Mouse (Mus musculus) kidney, adult 2 months (tissue): Measurements from ENCODE around the gene Pmm1. TPM values are rescaled to one million over a fixed set of nuclear protein-coding genes. Genes with fewer than 3 reads are reported as not detected.

Experiments
- DNase-seq: peaks from one replicate; pipeline ENCODE4 v3.0.0; 2021
- H3K27ac ChIP-seq: fragments of 200-500 bp; 2 replicates; pipeline ENCODE4 v1.5.1; 2012; ENCODE audit warnings: low read depth, low read length, control low read depth, inconsistent platforms; ENCODE audit not compliant: insufficient read depth
- H3K27me3 ChIP-seq: fragments of 200-500 bp; replicated peaks from 2 replicates; pipeline ENCODE4 v1.6.1; 2012; ENCODE audit warnings: mild to moderate bottlenecking, moderate library complexity, low read length, inconsistent platforms; ENCODE audit not compliant: control insufficient read depth, insufficient read depth
- H3K36me3 ChIP-seq: fragments of 200-500 bp; 2 replicates; pipeline ENCODE4 v1.6.1; 2012; ENCODE audit warnings: mild to moderate bottlenecking, moderate library complexity, low read length, inconsistent platforms; ENCODE audit not compliant: control insufficient read depth, insufficient read depth
- H3K4me1 ChIP-seq: fragments of 200-500 bp; 2 replicates; pipeline ENCODE4 v1.6.1; 2011; ENCODE audit warnings: low read length; ENCODE audit not compliant: control insufficient read depth, insufficient read depth
- H3K4me3 ChIP-seq: fragments of 200-500 bp; 2 replicates; pipeline ENCODE4 v1.5.1; 2011; ENCODE audit warnings: mild to moderate bottlenecking, low read depth, low read length, control low read depth; ENCODE audit not compliant: insufficient read depth
- CTCF ChIP-seq: fragments of 200-500 bp; conservative IDR thresholded peaks from 2 replicates; pipeline ENCODE4 v1.5.1; 2011; ENCODE audit warnings: low read depth, mild to moderate bottlenecking, control low read depth, low read length, moderate library complexity, mixed read lengths; ENCODE audit not compliant: insufficient read depth, insufficient read length
- POLR2A ChIP-seq: fragments of 200-500 bp; IDR thresholded peaks from one replicate; pipeline ENCODE4 v1.6.1; 2011; ENCODE audit warnings: low read depth, low read length, control low read depth
- WGBS: fragments of 180-500 bp; shearing (Covaris S2); methylation state at CpG from one replicate; pipeline ENCODE4 v1.1.7; 2018; 5-methylcytosine and 5-hydroxymethylcytosine counted together
- polyA plus RNA-seq: library from polyadenylated mRNA; depleted of rRNA; stranded (reverse); fragments of >200 nt; gene quantifications from 2 replicates; pipeline ENCODE4 v1.2.3, GENCODE M21; 2012

Gene Pmm1
- polyA plus RNA-seq, 1 experiment, result 50.7 TPM

- Histone ChIP-seq H3K36me3 (no peaks in the 10 kb centered on the region; the same call in 1 of the 2 replicates), H3K27me3 (no peaks in the 10 kb centered on the region), H3K4me1 (no peaks in the 10 kb centered on the region), H3K4me3 (no peak overlapping the region), H3K27ac (no peak overlapping the region)
- DNase-seq, result no peak
- 86% methylated on average over 11 of the region's 11 CpGs for WGBS
- TF ChIP-seq POLR2A, result no peak
- no peak for TF ChIP-seq CTCF
These were observed 3.1 kb downstream of the Pmm1 start for GRCm38 (mm10) chr15:81957598-81957997.

DNA sequence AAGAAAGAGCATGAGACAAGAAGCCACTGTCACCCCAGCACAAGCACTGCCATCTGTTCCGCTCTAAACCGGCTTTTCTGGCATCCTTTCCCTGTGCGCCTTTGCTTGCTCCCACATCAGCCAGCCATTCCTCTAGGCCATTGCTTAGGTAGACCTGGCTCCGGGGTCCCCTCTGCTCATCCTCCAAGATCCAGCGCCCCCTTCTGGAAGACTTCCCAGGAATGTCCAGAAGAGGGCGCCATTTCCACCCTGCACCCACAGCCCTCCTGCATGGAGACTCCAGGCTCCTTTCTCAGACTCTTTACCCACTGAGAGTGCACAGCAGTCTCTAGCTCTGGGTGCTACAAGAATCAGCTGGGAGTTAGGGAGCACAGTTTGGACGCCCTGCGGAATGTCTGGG is 4.3 kb downstream of the Pmm1 start:
- 65% methylated on average over 8 of the region's 8 CpGs for WGBS
- H3K27me3 ChIP-seq, result no peaks in the 10 kb centered on the region
- peak; percentile 50 for DNase-seq

DNA sequence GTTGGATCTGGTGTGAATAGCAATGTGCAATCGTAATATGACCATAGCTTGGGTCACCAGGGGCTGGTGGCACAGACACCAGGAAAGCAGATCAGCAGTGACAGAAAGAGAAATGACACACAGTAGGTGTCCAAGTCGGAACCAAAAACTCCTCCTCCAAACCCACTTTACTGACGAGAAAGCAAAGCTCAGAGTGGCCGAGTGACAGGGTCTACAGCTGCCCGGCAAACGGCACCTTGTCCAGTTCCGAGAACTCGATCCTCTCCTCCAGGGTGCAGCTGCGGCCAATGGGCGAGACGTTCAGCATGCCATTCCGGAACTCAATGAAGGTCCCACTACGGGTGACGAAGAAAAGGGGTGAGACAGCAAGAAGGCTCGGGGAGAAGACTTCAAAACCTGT is 5.3 kb downstream of the Pmm1 start:
- no peaks in the 10 kb centered on the region for H3K27me3 ChIP-seq
- H3K4me3 ChIP-seq, result no peak overlapping the region
- H3K27ac ChIP-seq, result no peak overlapping the region
- H3K36me3 ChIP-seq, result no peaks in the 10 kb centered on the region; the same call in 1 of the 2 replicates
- 93% methylated on average over 15 of the region's 15 CpGs for WGBS
- no peaks in the 10 kb centered on the region for H3K4me1 ChIP-seq
- DNase-seq, result no peak
- TF ChIP-seq POLR2A, result no peak
- TF ChIP-seq CTCF, result no peak

More for the DNA sequence above, 4.3 kb downstream of the Pmm1 start:
- H3K36me3 ChIP-seq, result no peaks in the 10 kb centered on the region; the same call in 1 of the 2 replicates
- no peaks in the 10 kb centered on the region for H3K4me1 ChIP-seq
- no peak overlapping the region for H3K27ac ChIP-seq
- H3K4me3 ChIP-seq, result no peak overlapping the region
- TF ChIP-seq POLR2A (no peak), CTCF (peak; percentile 74)

- TF ChIP-seq POLR2A, result no peak
- TF ChIP-seq CTCF, result no peak
- 94% methylated on average over 6 of the region's 6 CpGs for WGBS
- H3K27me3 ChIP-seq, result no peaks in the 10 kb centered on the region
- H3K27ac ChIP-seq, result no peak overlapping the region
- no peaks in the 10 kb centered on the region; the same call in 1 of the 2 replicates for H3K36me3 ChIP-seq
- no peak overlapping the region for H3K4me3 ChIP-seq
- no peaks in the 10 kb centered on the region for H3K4me1 ChIP-seq
- DNase-seq, result no peak
These were observed 6.0 kb downstream of the Pmm1 start for GRCm38 (mm10) chr15:81954716-81955115.

- Histone ChIP-seq H3K36me3 (no peaks in the 10 kb centered on the region; the same call in 1 of the 2 replicates), H3K4me3 (no peak overlapping the region), H3K4me1 (no peaks in the 10 kb centered on the region; the same call in 1 of the 2 replicates), H3K27ac (no peak overlapping the region), H3K27me3 (no peaks in the 10 kb centered on the region)
- 83% methylated on average over 9 of the region's 9 CpGs for WGBS
- TF ChIP-seq POLR2A (no peak), CTCF (no peak)
- no peak for DNase-seq
These were observed 6.6 kb downstream of the Pmm1 start for GRCm38 (mm10) chr15:81954151-81954583.

DNA sequence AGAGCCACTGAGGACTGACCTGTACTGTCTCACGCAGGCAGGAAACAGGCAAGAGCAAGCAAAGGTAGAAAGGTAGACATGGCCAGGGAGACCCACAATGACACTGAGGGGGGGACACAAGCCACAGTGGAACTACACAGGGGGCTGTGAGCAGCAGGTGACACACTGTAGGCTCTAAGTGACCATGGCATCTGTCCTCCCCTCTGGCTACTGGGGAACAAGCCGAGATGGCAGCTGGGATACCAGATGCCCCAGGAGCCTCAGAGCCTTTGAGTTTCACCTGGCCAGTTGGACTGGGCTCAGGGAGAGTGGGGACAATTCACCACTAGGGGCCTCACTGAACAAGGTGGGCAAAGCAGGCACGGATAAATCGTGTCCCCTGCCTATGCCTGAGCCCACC is 8.4 kb downstream of the Pmm1 start:
- TF ChIP-seq CTCF, result no peak
- no peak for TF ChIP-seq POLR2A
- 90% methylated on average over 4 of the region's 4 CpGs for WGBS
- DNase-seq, result no peak
- H3K27ac ChIP-seq, result no peak overlapping the region
- H3K4me1 ChIP-seq, result no peaks in the 10 kb centered on the region; the same call in 1 of the 2 replicates
- H3K36me3 ChIP-seq, result no peaks in the 10 kb centered on the region; the same call in 1 of the 2 replicates
- no peak overlapping the region for H3K4me3 ChIP-seq
- no peaks in the 10 kb centered on the region for H3K27me3 ChIP-seq

DNA sequence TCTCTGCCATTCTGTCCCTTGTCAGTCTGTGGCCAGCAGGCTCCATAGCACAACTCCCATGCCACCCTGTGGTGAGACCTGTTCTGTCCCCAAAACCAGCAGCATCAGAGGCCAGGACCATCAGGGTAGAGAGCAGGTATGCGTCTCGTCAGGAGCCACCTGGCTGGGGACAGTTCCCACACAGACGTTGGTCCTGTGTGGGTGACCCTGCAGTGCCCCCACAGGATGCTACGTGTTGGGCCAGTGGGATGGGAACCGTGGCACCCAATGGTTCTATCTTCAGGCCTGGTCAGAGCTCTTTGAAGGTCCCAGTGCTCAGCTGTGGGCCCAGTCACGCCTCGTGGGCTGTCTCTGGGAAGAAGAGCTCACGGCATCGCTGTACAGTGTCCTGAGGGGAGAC is 9.6 kb downstream of the Pmm1 start:
- DNase-seq, result no peak
- H3K27ac ChIP-seq, result no peak overlapping the region
- TF ChIP-seq CTCF (0 out of 2 replicates have a peak, but pooled peaks have one; percentile 9), POLR2A (no peak)
- no peaks in the 10 kb centered on the region for H3K27me3 ChIP-seq
- WGBS, result 84% methylated on average over 9 of the region's 9 CpGs
- no peak overlapping the region for H3K4me3 ChIP-seq
- H3K36me3 ChIP-seq, result no peaks in the 10 kb centered on the region; the same call in 1 of the 2 replicates
- H3K4me1 ChIP-seq, result no peaks in the 10 kb centered on the region; the same call in 1 of the 2 replicates

GRCm38 (mm10) chr15:81950716-81951115 is 10.0 kb downstream of the Pmm1 start:
- Histone ChIP-seq H3K27me3 (no peaks in the 10 kb centered on the region), H3K4me3 (no peak overlapping the region), H3K36me3 (no peaks in the 10 kb centered on the region; the same call in 1 of the 2 replicates), H3K4me1 (no peaks in the 10 kb centered on the region; the same call in 1 of the 2 replicates), H3K27ac (no peak overlapping the region)
- TF ChIP-seq POLR2A, result no peak
- TF ChIP-seq CTCF, result no peak
- 83% methylated on average over 5 of the region's 5 CpGs for WGBS
- no peak for DNase-seq
